Mouse (Mus musculus): ENCODE data around the gene Tnfrsf9. TPM values are rescaled to one million over a fixed set of nuclear protein-coding genes. Genes with fewer than 3 reads are reported as not detected.
A peak's percentile ranks its signal among the peaks of the same experiment; 100 is the strongest.

Tnfrsf9 gene
- polyA plus RNA-seq, 1 experiment from 2014 or later: 0.11 TPM

DNA sequence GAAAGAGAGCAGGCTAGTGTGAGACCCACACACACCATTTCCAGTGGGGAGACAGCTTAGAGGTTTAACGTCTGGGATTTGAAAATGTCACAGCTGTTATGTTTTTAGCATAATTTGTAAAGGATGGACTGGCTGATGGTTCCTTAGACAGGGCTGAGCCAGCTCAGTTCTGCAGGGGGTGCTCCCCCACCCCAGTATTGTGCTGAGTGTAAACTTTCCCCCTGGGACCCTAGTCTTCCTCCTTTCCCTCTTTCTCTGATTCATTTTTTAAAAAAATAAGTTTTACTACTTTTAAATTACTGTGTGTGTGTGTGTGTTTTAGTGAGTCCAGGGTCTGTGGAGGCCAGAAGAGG lies 42.7 kb downstream of the Tnfrsf9 start:
- H3K27me3 ChIP-seq (replicated peaks; ENCODE audit: control insufficient read depth, insufficient read depth, low read length): no peaks in the 10 kb centered on the region
- H3K4me1 ChIP-seq (ENCODE audit: control insufficient read depth, insufficient read depth, low read length): peaks cover 3% of the 10 kb centered on the region; the same call in 1 of the 2 replicates
- no peak overlapping the region for H3K4me3 ChIP-seq (ENCODE audit: low read depth, low read length)
- DNase-seq (ENCODE audit: low spot score) (no peak), ATAC-seq (ENCODE audit: low read depth) (no peak)
- no peak overlapping the region for H3K27ac ChIP-seq (replicated peaks; ENCODE audit: low read depth, low read length)
- no peaks in the 10 kb centered on the region for H3K36me3 ChIP-seq (ENCODE audit: control insufficient read depth, insufficient read depth, low read length)
- no peak overlapping the region for H3K9ac ChIP-seq (ENCODE audit: low read depth, low read length)
- 7% methylated on average over 1 of the region's 1 CpGs for WGBS
- H3K4me2 ChIP-seq (ENCODE audit: low read depth, low read length): no peak overlapping the region
- H3K9me3 ChIP-seq (ENCODE audit: control insufficient read depth, low read length): no peaks in the 10 kb centered on the region

DNA sequence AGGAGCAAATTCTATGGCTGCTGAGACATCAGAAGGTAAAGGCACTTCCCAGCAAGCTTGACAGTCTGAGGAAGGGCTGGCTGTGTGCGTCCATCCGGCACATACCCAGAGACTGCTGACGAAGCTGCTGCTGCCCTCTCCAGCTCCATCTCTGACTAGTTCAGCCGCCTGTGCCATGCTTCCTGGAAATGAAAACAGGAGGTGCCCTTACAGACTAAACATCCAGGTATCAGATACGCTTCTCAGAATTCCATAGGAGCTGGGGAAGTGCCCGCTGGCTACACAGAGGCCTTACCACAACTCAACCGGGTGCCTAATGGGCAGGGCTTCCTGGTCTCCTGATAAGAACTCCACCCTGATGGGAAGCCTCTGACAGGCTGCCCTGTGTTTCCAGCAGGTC lies 44.2 kb downstream of the Tnfrsf9 start:
- no peaks in the 10 kb centered on the region for H3K9me3 ChIP-seq (ENCODE audit: control insufficient read depth, low read length)
- peaks cover 3% of the 10 kb centered on the region; the same call in 1 of the 2 replicates for H3K4me1 ChIP-seq (ENCODE audit: control insufficient read depth, insufficient read depth, low read length)
- no peak for ATAC-seq (ENCODE audit: low read depth)
- no peak for DNase-seq (ENCODE audit: low spot score)
- no peak overlapping the region for H3K4me3 ChIP-seq (ENCODE audit: low read depth, low read length)
- WGBS: 84% methylated on average over 7 of the region's 7 CpGs
- H3K27me3 ChIP-seq (replicated peaks; ENCODE audit: control insufficient read depth, insufficient read depth, low read length): no peaks in the 10 kb centered on the region
- H3K36me3 ChIP-seq (ENCODE audit: control insufficient read depth, insufficient read depth, low read length): no peaks in the 10 kb centered on the region
- H3K9ac ChIP-seq (ENCODE audit: low read depth, low read length): no peak overlapping the region
- no peak overlapping the region for H3K27ac ChIP-seq (replicated peaks; ENCODE audit: low read depth, low read length)
- H3K4me2 ChIP-seq (ENCODE audit: low read depth, low read length): no peak overlapping the region

DNA sequence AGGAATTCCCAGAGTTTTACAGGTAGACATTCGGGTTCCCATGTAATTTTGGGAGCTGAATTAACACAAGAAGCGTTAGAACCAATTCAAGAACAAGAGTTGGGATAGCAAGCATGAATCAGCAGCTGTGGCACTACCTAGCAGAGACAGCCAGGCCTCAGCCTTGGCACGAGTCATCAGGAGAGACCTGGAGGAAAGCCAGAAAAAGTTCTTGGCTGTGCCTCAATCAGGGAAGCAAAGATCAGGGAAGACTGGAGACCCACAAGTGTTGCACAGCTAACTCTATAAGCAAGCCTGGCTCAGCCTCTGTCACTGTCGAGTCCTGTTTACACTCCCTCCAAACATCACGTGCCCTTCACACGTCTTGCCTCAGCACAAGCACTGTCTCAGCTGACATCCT lies 47.9 kb downstream of the Tnfrsf9 start:
- no peak for DNase-seq (ENCODE audit: low spot score)
- H3K36me3 ChIP-seq (ENCODE audit: control insufficient read depth, insufficient read depth, low read length): no peaks in the 10 kb centered on the region
- H3K4me1 ChIP-seq (ENCODE audit: control insufficient read depth, insufficient read depth, low read length): no peaks in the 10 kb centered on the region
- no peaks in the 10 kb centered on the region for H3K27me3 ChIP-seq (replicated peaks; ENCODE audit: control insufficient read depth, insufficient read depth, low read length)
- no peak overlapping the region for H3K4me3 ChIP-seq (ENCODE audit: low read depth, low read length)
- no peak overlapping the region for H3K27ac ChIP-seq (replicated peaks; ENCODE audit: low read depth, low read length)
- no peak overlapping the region for H3K4me2 ChIP-seq (ENCODE audit: low read depth, low read length)
- no peak for ATAC-seq (ENCODE audit: low read depth)
- H3K9ac ChIP-seq (ENCODE audit: low read depth, low read length): no peak overlapping the region
- no peaks in the 10 kb centered on the region for H3K9me3 ChIP-seq (ENCODE audit: control insufficient read depth, low read length)
- 68% methylated on average over 6 of the region's 6 CpGs for WGBS

DNA sequence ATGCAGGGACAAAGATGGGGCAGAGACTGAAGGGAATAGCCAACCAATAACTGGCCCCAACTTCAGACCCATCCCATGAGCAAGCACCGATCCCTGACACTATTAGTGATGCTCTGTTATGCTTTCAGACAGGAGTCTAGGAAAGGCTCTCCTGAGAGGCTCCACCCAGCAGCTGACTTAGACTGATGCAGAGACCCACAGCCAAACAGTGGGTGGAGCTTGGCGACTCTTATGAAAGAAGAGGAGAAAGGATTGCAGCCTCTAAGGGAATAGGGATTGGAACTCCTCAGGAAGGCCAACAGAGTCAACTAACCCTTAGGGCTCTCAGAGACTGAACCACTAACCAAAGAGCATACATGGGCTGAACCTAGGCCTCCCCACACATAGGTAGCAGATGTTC lies 49.3 kb downstream of the Tnfrsf9 start:
- DNase-seq (ENCODE audit: low spot score): no peak
- H3K36me3 ChIP-seq (ENCODE audit: control insufficient read depth, insufficient read depth, low read length): no peaks in the 10 kb centered on the region
- H3K9me3 ChIP-seq (ENCODE audit: control insufficient read depth, low read length): no peaks in the 10 kb centered on the region
- 63% methylated on average over 2 of the region's 2 CpGs for WGBS
- no peak overlapping the region for H3K4me2 ChIP-seq (ENCODE audit: low read depth, low read length)
- H3K27me3 ChIP-seq (replicated peaks; ENCODE audit: control insufficient read depth, insufficient read depth, low read length): no peaks in the 10 kb centered on the region
- no peaks in the 10 kb centered on the region for H3K4me1 ChIP-seq (ENCODE audit: control insufficient read depth, insufficient read depth, low read length)
- H3K9ac ChIP-seq (ENCODE audit: low read depth, low read length): no peak overlapping the region
- no peak for ATAC-seq (ENCODE audit: low read depth)
- H3K27ac ChIP-seq (replicated peaks; ENCODE audit: low read depth, low read length): no peak overlapping the region
- no peak overlapping the region for H3K4me3 ChIP-seq (ENCODE audit: low read depth, low read length)

DNA sequence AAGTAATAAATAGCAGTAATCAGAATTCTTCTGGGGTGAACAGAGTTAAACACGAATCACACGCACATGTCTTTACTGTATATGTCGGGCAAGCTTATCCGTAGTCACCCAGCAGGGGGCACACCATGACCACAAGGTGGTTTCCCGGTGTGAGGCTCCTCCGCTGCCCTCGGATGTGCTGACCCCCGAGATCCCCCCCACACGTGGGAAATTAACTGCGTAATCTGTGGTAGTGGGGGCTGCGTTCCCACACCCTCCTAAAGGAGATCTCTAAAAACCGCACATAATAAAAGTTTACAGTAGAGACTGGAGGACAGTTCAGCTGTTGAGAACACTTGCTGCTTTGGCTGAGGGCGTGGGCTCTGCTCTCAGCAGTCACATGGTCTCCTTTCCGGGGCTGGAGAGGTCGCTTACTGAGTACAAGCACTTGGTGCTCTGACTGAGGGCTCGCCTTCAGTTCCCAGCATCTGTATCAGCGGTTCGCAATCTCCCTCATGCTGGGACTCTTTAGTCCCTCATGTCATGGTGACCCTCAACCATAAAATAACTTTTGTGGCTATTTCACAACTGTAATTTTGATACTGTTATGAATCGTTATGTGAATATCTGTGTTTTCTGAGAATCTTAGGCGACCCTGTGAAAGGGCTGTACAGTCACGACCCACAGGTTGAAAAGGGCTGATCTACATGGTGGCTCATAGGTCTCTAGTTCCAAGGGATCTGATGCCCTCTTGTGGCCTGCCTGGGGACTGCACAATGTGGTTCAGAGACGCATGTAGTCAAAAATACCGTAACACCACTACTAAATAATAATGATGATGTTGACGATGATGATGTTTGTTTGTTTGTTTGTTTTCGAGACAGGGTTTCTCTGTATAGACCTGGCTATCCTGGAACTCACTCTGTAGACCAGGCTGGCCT lies 50.5 kb downstream of the Tnfrsf9 start:
- H3K4me2 ChIP-seq (ENCODE audit: low read depth, low read length): peak overlapping the region; percentile 36
- H3K27me3 ChIP-seq (replicated peaks; ENCODE audit: control insufficient read depth, insufficient read depth, low read length): no peaks in the 10 kb centered on the region
- DNase-seq (ENCODE audit: low spot score): peak; percentile 79
- 13% methylated on average over 25 of the region's 25 CpGs for WGBS
- 0 out of 2 replicates have a peak overlapping the region, but pooled peaks have one; percentile 1 for H3K4me3 ChIP-seq (ENCODE audit: low read depth, low read length)
- no peaks in the 10 kb centered on the region for H3K9me3 ChIP-seq (ENCODE audit: control insufficient read depth, low read length)
- no peak overlapping the region for H3K9ac ChIP-seq (ENCODE audit: low read depth, low read length)
- H3K27ac ChIP-seq (replicated peaks; ENCODE audit: low read depth, low read length): no peak overlapping the region
- ATAC-seq (ENCODE audit: low read depth): peak; percentile 66
- H3K36me3 ChIP-seq (ENCODE audit: control insufficient read depth, insufficient read depth, low read length): no peaks in the 10 kb centered on the region
- H3K4me1 ChIP-seq (ENCODE audit: control insufficient read depth, insufficient read depth, low read length): no peaks in the 10 kb centered on the region

DNA sequence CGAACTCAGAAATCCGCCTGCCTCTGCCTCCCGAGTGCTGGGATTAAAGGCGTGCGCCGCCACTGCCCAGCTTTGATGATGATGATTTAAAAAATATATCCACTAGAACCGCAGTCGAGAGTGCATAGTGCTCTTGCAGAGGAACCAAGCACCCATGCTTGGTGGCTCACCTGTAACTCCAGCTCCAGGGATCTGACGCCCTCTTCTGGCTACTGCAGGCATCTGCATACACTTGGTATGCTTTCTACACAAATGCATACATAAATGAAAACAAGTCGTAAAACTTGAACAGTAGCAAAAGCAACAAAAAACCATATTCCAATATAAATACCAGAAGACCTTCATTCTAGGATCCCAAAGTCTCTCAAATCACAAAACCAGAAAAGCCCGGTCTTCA lies 51.2 kb downstream of the Tnfrsf9 start:
- WGBS: 64% methylated on average over 11 of the region's 11 CpGs
- H3K27me3 ChIP-seq (replicated peaks; ENCODE audit: control insufficient read depth, insufficient read depth, low read length): no peaks in the 10 kb centered on the region
- H3K36me3 ChIP-seq (ENCODE audit: control insufficient read depth, insufficient read depth, low read length): no peaks in the 10 kb centered on the region
- H3K9ac ChIP-seq (ENCODE audit: low read depth, low read length): no peak overlapping the region
- ATAC-seq (ENCODE audit: low read depth): 0 out of 2 replicates have a peak, but pooled peaks have one; percentile 2
- H3K4me3 ChIP-seq (ENCODE audit: low read depth, low read length): no peak overlapping the region
- DNase-seq (ENCODE audit: low spot score): no peak
- H3K4me1 ChIP-seq (ENCODE audit: control insufficient read depth, insufficient read depth, low read length): no peaks in the 10 kb centered on the region
- H3K9me3 ChIP-seq (ENCODE audit: control insufficient read depth, low read length): no peaks in the 10 kb centered on the region
- no peak overlapping the region for H3K27ac ChIP-seq (replicated peaks; ENCODE audit: low read depth, low read length)
- H3K4me2 ChIP-seq (ENCODE audit: low read depth, low read length): no peak overlapping the region

DNA sequence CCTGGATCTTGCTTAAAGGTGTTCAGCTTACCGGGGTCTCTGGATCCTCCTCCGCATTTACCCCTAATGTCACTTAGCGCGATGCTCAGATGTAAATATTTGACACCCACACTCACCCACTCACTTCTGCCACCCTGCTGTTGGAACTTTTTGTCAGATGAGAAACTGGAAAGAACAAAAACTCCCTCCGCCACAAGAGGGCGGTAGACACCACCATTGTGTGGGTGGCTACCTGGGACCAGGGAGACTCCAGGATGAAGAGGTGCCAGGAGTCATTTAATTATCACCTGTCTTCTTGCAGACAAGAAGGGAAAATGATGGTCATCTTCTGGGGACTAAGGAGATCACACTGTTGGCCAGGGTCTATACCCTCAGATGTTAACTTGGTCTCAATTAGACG lies 52.2 kb downstream of the Tnfrsf9 start:
- H3K27me3 ChIP-seq (replicated peaks; ENCODE audit: control insufficient read depth, insufficient read depth, low read length): no peaks in the 10 kb centered on the region
- DNase-seq (ENCODE audit: low spot score) (peak; percentile 33), ATAC-seq (ENCODE audit: low read depth) (no peak)
- no peak overlapping the region for H3K4me3 ChIP-seq (ENCODE audit: low read depth, low read length)
- no peak overlapping the region for H3K9ac ChIP-seq (ENCODE audit: low read depth, low read length)
- no peaks in the 10 kb centered on the region for H3K9me3 ChIP-seq (ENCODE audit: control insufficient read depth, low read length)
- no peaks in the 10 kb centered on the region for H3K4me1 ChIP-seq (ENCODE audit: control insufficient read depth, insufficient read depth, low read length)
- H3K36me3 ChIP-seq (ENCODE audit: control insufficient read depth, insufficient read depth, low read length): no peaks in the 10 kb centered on the region
- H3K4me2 ChIP-seq (ENCODE audit: low read depth, low read length): no peak overlapping the region
- H3K27ac ChIP-seq (replicated peaks; ENCODE audit: low read depth, low read length): no peak overlapping the region
- 25% methylated on average over 7 of the region's 7 CpGs for WGBS

DNA sequence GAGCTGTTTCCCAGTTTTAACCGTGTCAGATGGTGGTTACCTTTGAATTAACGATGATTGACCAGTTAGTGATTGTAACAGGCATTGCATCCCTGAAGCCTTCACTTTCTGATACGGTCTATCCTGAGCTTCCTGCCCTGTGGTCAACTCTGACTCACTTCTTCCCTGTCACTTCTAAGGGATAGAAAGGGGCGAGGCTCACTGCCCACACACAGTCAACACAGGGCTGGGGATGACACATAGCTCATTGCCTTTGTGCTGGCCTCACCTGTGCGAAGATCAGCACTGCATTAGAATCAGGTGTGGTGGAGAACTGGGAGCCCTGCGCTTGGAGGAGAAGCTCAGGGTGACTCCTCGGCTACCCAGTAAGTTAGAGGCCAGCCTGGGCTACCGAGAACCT lies 54.6 kb downstream of the Tnfrsf9 start:
- Histone ChIP-seq H3K4me2 (ENCODE audit: low read depth, low read length) (no peak overlapping the region), H3K4me1 (ENCODE audit: control insufficient read depth, insufficient read depth, low read length) (no peaks in the 10 kb centered on the region), H3K9ac (ENCODE audit: low read depth, low read length) (no peak overlapping the region), H3K4me3 (ENCODE audit: low read depth, low read length) (no peak overlapping the region), H3K27me3 (replicated peaks; ENCODE audit: control insufficient read depth, insufficient read depth, low read length) (no peaks in the 10 kb centered on the region), H3K27ac (replicated peaks; ENCODE audit: low read depth, low read length) (no peak overlapping the region), H3K9me3 (ENCODE audit: control insufficient read depth, low read length) (no peaks in the 10 kb centered on the region), H3K36me3 (ENCODE audit: control insufficient read depth, insufficient read depth, low read length) (no peaks in the 10 kb centered on the region)
- ATAC-seq (ENCODE audit: low read depth) (no peak), DNase-seq (ENCODE audit: low spot score) (no peak)
- WGBS: 84% methylated on average over 8 of the region's 8 CpGs

DNA sequence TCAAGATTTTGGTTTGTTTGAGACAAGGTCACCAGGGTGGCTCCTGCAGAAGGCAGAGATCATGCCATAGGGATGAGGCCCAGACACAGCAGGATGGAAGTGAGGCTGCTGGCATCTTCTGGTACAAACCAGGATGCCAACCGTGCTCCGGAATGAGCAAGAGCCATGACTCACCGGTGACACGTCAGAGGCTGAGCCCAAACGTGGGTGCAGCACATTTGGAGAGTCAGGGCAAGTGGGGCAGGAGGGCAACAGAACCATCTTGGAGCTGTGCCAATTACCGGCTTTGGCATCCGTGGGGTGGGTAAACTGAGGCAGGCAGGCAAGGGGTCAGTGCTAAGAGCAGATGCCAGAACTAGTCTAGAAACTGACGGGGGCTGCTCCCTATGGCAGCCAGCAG lies 58.9 kb downstream of the Tnfrsf9 start:
- Histone ChIP-seq H3K9me3 (ENCODE audit: control insufficient read depth, low read length) (no peaks in the 10 kb centered on the region), H3K27ac (replicated peaks; ENCODE audit: low read depth, low read length) (no peak overlapping the region), H3K4me3 (ENCODE audit: low read depth, low read length) (no peak overlapping the region), H3K4me1 (ENCODE audit: control insufficient read depth, insufficient read depth, low read length) (0 out of 2 replicates have a peak, but pooled peaks cover 3% of the 10 kb centered on the region), H3K4me2 (ENCODE audit: low read depth, low read length) (no peak overlapping the region), H3K9ac (ENCODE audit: low read depth, low read length) (no peak overlapping the region), H3K27me3 (replicated peaks; ENCODE audit: control insufficient read depth, insufficient read depth, low read length) (no peaks in the 10 kb centered on the region), H3K36me3 (ENCODE audit: control insufficient read depth, insufficient read depth, low read length) (no peaks in the 10 kb centered on the region)
- 79% methylated on average over 8 of the region's 8 CpGs for WGBS
- no peak for DNase-seq (ENCODE audit: low spot score)
- ATAC-seq (ENCODE audit: low read depth): no peak
